Mouse (Mus musculus) neural tube, embryonic 11.5 days (tissue): Measurements from ENCODE around the gene Crim1. TPM values are rescaled to one million over a fixed set of nuclear protein-coding genes. Genes with fewer than 3 reads are reported as not detected.

Source experiments
- ATAC-seq: fragments of 200-750 bp; cut with Nextera tagmentation; 2 replicates; pipeline ENCODE4 v1.8.0; 2017; ENCODE audit warnings: moderate number of reproducible peaks, mild to moderate bottlenecking, moderate TSS enrichment, moderate library complexity; ENCODE audit not compliant: insufficient read depth, low FRiP score, low TSS enrichment
- DNase-seq: peaks from one replicate; pipeline ENCODE4 v3.0.0-alpha.2; 2015; ENCODE audit warnings: low spot score
- H3K27ac ChIP-seq: fragments of 300-500 bp; sonication (generic); 2 replicates; pipeline ENCODE4 v1.5.1; 2014; ENCODE audit warnings: low read depth, mild to moderate bottlenecking, low read length
- H3K27me3 ChIP-seq: fragments of 300-500 bp; sonication (generic); 2 replicates; pipeline ENCODE4 v1.6.1; 2014; ENCODE audit warnings: mild to moderate bottlenecking, low read length, mixed read lengths; ENCODE audit not compliant: control insufficient read depth, insufficient read depth
- H3K36me3 ChIP-seq: fragments of 300-500 bp; sonication (generic); 2 replicates; pipeline ENCODE4 v1.6.1; 2014; ENCODE audit warnings: mild to moderate bottlenecking, low read length, moderate library complexity, mixed read lengths; ENCODE audit not compliant: control insufficient read depth, insufficient read depth
- H3K4me1 ChIP-seq: fragments of 300-500 bp; sonication (generic); 2 replicates; pipeline ENCODE4 v1.6.1; 2014; ENCODE audit warnings: low read length, mixed read lengths; ENCODE audit not compliant: control insufficient read depth, insufficient read depth
- H3K4me2 ChIP-seq: fragments of 300-500 bp; sonication (generic); 2 replicates; pipeline ENCODE4 v1.6.1; 2014; ENCODE audit warnings: low read depth, mild to moderate bottlenecking, moderate library complexity
- H3K4me3 ChIP-seq: fragments of 300-500 bp; sonication (generic); 2 replicates; pipeline ENCODE4 v1.5.1; 2014; ENCODE audit warnings: low read depth, low read length
- H3K9ac ChIP-seq: fragments of 300-500 bp; sonication (generic); 2 replicates; pipeline ENCODE4 v1.6.1; 2014; ENCODE audit warnings: mild to moderate bottlenecking, low read length
- H3K9me3 ChIP-seq: fragments of 300-500 bp; sonication (generic); 2 replicates; pipeline ENCODE4 v1.6.1; 2016; ENCODE audit warnings: low read length; ENCODE audit not compliant: control insufficient read depth
- WGBS: fragments of 180-500 bp; shearing (Covaris S2); extraction: QIAGEN DNeasy Blood & Tissue Kit; methylation state at CpG from one replicate; pipeline ENCODE4 v1.1.7; 2014; 5-methylcytosine and 5-hydroxymethylcytosine counted together
- polyA plus RNA-seq: library from polyadenylated mRNA; unstranded; fragments of >200 nt; fragmentation: Nextera tagmentation; extraction: Ambion mirVana; gene quantifications from 2 replicates; pipeline ENCODE4 v1.2.1, GENCODE M21; 2014

Crim1 gene
- polyA plus RNA-seq, 1 experiment from 2014 or later: 5.6 TPM

DNA sequence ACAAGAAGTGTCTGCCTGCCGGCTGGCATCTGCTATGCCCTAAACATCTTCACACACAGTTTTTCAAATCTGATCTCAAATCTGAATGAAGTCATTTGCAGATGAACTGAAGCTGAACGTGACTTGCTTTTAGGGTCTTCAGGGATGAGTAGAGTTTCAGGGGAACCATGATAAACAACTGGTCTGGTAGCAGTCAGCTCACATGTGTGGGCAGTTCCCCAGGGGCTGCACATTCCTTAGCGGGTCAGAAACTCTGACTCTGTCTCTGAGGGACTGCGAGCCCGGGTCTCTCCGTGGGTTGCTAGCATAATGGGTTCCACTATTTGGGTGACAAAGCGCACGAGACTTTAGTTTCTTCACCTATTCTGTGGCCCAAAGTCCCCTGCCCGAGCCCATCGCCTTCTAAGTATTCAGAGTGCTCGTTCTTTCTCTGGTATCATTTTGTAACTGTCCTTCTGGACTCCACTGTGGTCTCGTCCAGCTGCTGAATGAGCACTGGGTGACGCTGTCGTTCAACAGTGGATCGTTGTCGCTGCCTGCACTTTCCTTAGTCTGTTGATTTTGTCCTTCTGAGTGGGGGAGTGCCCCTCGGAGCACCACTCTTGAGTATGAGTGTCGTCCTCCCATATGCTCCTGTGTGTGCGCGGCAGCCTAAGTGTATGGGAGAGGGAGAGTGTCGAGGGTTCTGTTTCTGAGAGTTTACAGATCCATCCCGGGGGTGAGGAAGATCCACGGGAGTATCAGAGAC lies 164.7 kb downstream of the Crim1 start:
- Histone ChIP-seq H3K9ac (no peak overlapping the region), H3K4me3 (no peak overlapping the region), H3K4me2 (no peak overlapping the region), H3K9me3 (no peaks in the 10 kb centered on the region), H3K36me3 (no peaks in the 10 kb centered on the region), H3K4me1 (no peaks in the 10 kb centered on the region), H3K27ac (no peak overlapping the region), H3K27me3 (no peaks in the 10 kb centered on the region)
- 91% methylated on average over 23 of the region's 23 CpGs for WGBS
- ATAC-seq (no peak), DNase-seq (no peak)

GRCm38 (mm10) chr17:78366070-78366469 lies 166.0 kb downstream of the Crim1 start:
- no peak overlapping the region for H3K27ac ChIP-seq
- 83% methylated on average over 7 of the region's 7 CpGs for WGBS
- no peaks in the 10 kb centered on the region for H3K4me1 ChIP-seq

DNA sequence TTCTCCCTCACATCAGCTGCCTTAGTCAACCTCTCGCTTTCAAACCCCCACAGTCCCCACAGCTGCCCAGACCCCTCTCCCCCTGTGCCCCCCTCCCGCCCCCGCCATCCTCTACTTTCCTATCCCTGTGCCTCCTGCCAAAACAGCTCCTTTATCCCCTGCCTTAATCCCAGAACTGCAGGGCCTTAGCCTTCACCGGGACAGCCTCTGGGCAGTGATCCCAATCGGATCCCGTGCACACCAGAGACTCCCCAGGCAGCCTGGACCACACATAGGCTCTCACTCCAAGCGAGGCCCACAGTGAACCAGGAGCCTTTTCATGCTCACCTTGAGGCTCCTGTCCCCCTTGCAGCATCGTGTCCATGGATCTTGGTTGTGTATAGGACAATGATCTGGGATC lies 168.4 kb downstream of the Crim1 start:
- H3K27ac ChIP-seq: no peak overlapping the region
- no peak overlapping the region for H3K4me3 ChIP-seq
- H3K9me3 ChIP-seq: no peaks in the 10 kb centered on the region
- no peak overlapping the region for H3K9ac ChIP-seq
- H3K4me1 ChIP-seq: no peaks in the 10 kb centered on the region
- DNase-seq: no peak
- H3K36me3 ChIP-seq: no peaks in the 10 kb centered on the region
- no peak for ATAC-seq
- H3K4me2 ChIP-seq: no peak overlapping the region
- WGBS: 85% methylated on average over 8 of the region's 8 CpGs
- no peaks in the 10 kb centered on the region for H3K27me3 ChIP-seq

More at GRCm38 (mm10) chr17:78366070-78366469, 166.0 kb downstream of the Crim1 start:
- DNase-seq: no peak
- H3K36me3 ChIP-seq: no peaks in the 10 kb centered on the region
- H3K9me3 ChIP-seq: no peaks in the 10 kb centered on the region
- H3K27me3 ChIP-seq: no peaks in the 10 kb centered on the region
- H3K4me3 ChIP-seq: no peak overlapping the region
- ATAC-seq: no peak
- no peak overlapping the region for H3K9ac ChIP-seq
- H3K4me2 ChIP-seq: no peak overlapping the region

DNA sequence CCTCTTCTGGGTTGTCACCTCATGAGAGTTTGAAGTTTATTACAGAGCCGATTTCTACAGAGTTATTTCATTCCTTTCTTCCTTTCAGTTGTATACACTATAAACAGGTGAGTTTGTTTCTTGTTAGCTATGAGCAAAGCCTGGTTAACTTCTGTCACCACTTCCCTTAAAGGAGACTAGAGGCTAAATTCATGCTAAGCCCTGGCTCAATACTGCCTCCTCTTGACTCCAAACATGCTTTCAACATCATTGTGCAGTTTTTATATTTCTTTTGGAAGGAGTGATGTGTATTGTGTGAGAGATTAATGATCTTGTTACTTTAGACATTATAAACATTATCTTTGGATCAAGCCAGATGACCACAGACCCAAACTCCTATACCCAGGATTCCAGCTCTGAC lies 170.4 kb downstream of the Crim1 start:
- no peak overlapping the region for H3K4me3 ChIP-seq
- H3K9ac ChIP-seq: no peak overlapping the region
- ATAC-seq: no peak
- no peak for DNase-seq
- no peak overlapping the region for H3K27ac ChIP-seq
- H3K4me2 ChIP-seq: no peak overlapping the region
- 82% methylated on average over 1 of the region's 1 CpGs for WGBS
- peaks cover 3% of the 10 kb centered on the region; the same call in 1 of the 2 replicates for H3K36me3 ChIP-seq
- H3K4me1 ChIP-seq: no peaks in the 10 kb centered on the region
- no peaks in the 10 kb centered on the region for H3K9me3 ChIP-seq
- no peaks in the 10 kb centered on the region for H3K27me3 ChIP-seq

- 88% methylated on average over 6 of the region's 6 CpGs for WGBS
- Histone ChIP-seq H3K4me3 (no peak overlapping the region), H3K27me3 (no peaks in the 10 kb centered on the region), H3K9ac (no peak overlapping the region), H3K36me3 (peaks cover 3% of the 10 kb centered on the region; the same call in 1 of the 2 replicates), H3K9me3 (no peaks in the 10 kb centered on the region), H3K27ac (no peak overlapping the region), H3K4me2 (no peak overlapping the region), H3K4me1 (no peaks in the 10 kb centered on the region)
- ATAC-seq (no peak), DNase-seq (no peak)
These were observed 173.1 kb downstream of the Crim1 start for GRCm38 (mm10) chr17:78373174-78373573.

- DNase-seq (no peak), ATAC-seq (no peak)
- Histone ChIP-seq H3K4me1 (no peaks in the 10 kb centered on the region), H3K36me3 (peaks cover 3% of the 10 kb centered on the region; the same call in 1 of the 2 replicates), H3K4me2 (no peak overlapping the region), H3K27me3 (no peaks in the 10 kb centered on the region), H3K4me3 (no peak overlapping the region), H3K27ac (no peak overlapping the region), H3K9ac (no peak overlapping the region), H3K9me3 (no peaks in the 10 kb centered on the region)
- 92% methylated on average over 8 of the region's 8 CpGs for WGBS
These were observed 173.8 kb downstream of the Crim1 start for GRCm38 (mm10) chr17:78373849-78374248.

DNA sequence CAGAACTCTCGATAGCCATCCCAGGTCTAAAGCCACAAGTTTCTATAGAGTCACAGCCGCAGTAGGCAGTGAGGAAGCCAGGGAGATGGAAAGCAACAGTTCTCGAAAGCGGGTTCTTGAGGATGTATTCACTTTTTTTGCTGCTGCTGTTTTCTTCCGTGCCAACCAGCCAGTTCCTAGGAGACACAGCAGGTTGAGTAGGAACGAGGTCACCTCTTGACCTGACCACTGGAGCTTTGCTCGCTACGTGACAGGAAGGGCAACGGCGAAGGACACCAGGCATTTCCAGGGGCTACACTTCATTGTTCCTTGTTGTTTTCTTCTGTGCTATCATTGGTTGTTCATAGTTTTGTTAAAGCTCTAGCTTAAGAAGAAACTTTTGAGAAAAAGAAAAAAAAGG lies 174.7 kb downstream of the Crim1 start:
- H3K4me2 ChIP-seq: no peak overlapping the region
- no peak overlapping the region for H3K27ac ChIP-seq
- H3K27me3 ChIP-seq: no peaks in the 10 kb centered on the region
- no peaks in the 10 kb centered on the region for H3K9me3 ChIP-seq
- H3K9ac ChIP-seq: no peak overlapping the region
- DNase-seq (no peak), ATAC-seq (no peak)
- H3K4me1 ChIP-seq: no peaks in the 10 kb centered on the region
- H3K4me3 ChIP-seq: no peak overlapping the region
- peaks cover 3% of the 10 kb centered on the region; the same call in 1 of the 2 replicates for H3K36me3 ChIP-seq
- 72% methylated on average over 10 of the region's 10 CpGs for WGBS

- no peaks in the 10 kb centered on the region for H3K4me1 ChIP-seq
- peaks cover 3% of the 10 kb centered on the region; the same call in 1 of the 2 replicates for H3K36me3 ChIP-seq
- 78% methylated on average over 8 of the region's 8 CpGs for WGBS
- H3K4me3 ChIP-seq: no peak overlapping the region
- DNase-seq (no peak), ATAC-seq (no peak)
- no peak overlapping the region for H3K4me2 ChIP-seq
- no peaks in the 10 kb centered on the region for H3K9me3 ChIP-seq
- no peak overlapping the region for H3K9ac ChIP-seq
- no peaks in the 10 kb centered on the region for H3K27me3 ChIP-seq
- no peak overlapping the region for H3K27ac ChIP-seq
These were observed 176.5 kb downstream of the Crim1 start for GRCm38 (mm10) chr17:78376587-78376986.

GRCm38 (mm10) chr17:78379079-78379729 lies 179.2 kb downstream of the Crim1 start:
- no peak for ATAC-seq
- WGBS: 77% methylated on average over 8 of the region's 8 CpGs

More at GRCm38 (mm10) chr17:78379079-78379729, 179.2 kb downstream of the Crim1 start:
- Histone ChIP-seq H3K4me1 (no peaks in the 10 kb centered on the region), H3K36me3 (peaks cover 3% of the 10 kb centered on the region; the same call in 1 of the 2 replicates), H3K4me2 (no peak overlapping the region), H3K9me3 (no peaks in the 10 kb centered on the region), H3K27me3 (no peaks in the 10 kb centered on the region), H3K27ac (no peak overlapping the region), H3K9ac (no peak overlapping the region), H3K4me3 (no peak overlapping the region)
- DNase-seq: no peak
